Mouse (Mus musculus) spleen, adult 2 months (tissue): ENCODE results near the gene Olfml2b.

Experiments
- CTCF ChIP-seq: fragments of 200-500 bp; IDR thresholded peaks from 2 replicates; pipeline ENCODE4 v1.5.1; 2011; ENCODE audit warnings: mild to moderate bottlenecking, inconsistent platforms; ENCODE audit not compliant: insufficient read depth, insufficient read length, insufficient replicate concordance; ENCODE audit errors: extremely low read depth
- POLR2A ChIP-seq: fragments of 200-500 bp; IDR thresholded peaks from 2 replicates; pipeline ENCODE4 v1.6.1; 2011; ENCODE audit warnings: low read depth, low read length, inconsistent platforms

DNA sequence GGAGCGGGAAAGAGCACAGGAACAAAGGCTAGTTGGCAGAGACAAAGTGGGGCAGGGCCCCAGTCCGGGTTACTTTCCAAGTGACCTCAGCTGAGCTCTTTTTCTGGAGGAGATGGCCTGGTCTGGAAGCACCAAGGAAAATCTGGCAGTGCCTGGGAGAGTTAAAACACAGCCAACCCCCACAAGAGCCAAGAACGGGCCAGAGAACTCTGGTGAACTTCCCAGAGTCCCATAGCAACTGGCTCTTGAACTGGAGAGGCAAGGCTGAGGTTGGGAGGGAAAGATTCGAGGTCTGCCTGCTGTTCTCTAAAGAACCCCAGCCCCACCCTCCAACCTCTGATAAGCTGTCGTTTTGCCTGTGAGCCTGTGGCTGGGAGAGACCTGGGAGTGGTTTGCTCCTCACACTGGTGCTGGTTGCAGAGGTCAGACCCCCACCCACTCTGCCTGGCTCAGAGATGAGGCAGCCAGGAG lies 50.5 kb downstream of the Olfml2b start:
- TF ChIP-seq CTCF (no peak), POLR2A (no peak)
